Mouse (Mus musculus): ENCODE measurements around the gene Bcl2l11. TPM values are rescaled to one million over a fixed set of nuclear protein-coding genes. Genes with fewer than 3 reads are reported as not detected.

Bcl2l11 gene
- polyA plus RNA-seq, 1 experiment from 2014 or later, result 12.8 TPM

DNA sequence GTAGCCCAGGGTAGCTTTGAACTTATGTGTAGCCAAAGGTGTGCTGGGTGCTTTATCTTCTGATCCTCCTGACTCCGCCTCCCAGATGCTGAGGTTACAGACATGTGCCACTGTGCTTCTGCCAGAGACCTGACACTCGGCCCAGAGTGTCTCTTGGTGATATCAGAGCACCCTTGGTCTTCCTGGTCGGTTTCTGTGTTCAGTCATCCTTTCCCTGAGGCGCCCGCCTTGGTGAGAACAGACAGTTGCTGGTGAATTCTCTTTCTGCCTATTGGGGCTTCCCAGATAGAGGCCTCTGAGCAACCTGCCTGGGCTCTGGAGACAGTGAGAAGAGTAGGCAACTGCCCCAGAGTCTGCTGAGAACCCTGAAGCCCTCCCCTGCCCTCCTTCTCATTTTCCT is 6.8 kb downstream of the Bcl2l11 start:
- H3K9me3 ChIP-seq, result no peaks in the 10 kb centered on the region
- WGBS, result 85% methylated on average over 5 of the region's 5 CpGs
- peaks cover 8% of the 10 kb centered on the region for H3K4me1 ChIP-seq (replicated peaks)
- no peak overlapping the region for H3K4me3 ChIP-seq (replicated peaks)
- 0 out of 2 replicates have a peak, but pooled peaks cover 18% of the 10 kb centered on the region for H3K36me3 ChIP-seq
- no peak for ATAC-seq
- H3K9ac ChIP-seq, result no peak overlapping the region
- H3K27ac ChIP-seq, result no peak overlapping the region
- no peak overlapping the region for H3K4me2 ChIP-seq (replicated peaks)
- H3K27me3 ChIP-seq (replicated peaks), result no peaks in the 10 kb centered on the region

DNA sequence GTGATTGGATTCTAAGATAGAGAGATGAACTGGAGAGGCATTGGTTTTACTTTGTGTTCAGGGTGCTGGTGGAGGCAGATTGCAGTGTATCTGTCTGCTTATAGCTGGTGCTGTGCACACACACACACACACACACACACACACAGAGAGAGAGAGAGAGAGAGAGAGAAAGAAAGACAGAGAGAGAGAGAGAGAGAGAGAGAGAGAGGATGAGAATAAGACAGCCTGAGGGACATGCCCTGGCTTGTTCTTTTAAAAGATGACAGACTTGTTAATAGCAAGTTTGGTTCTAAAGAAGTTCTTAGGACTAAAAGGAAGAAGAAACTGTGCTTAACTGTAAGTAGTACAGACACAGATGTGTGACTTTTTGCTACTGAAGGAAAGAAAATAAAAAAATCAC is 8.0 kb downstream of the Bcl2l11 start:
- ATAC-seq, result no peak
- no peak overlapping the region for H3K9ac ChIP-seq

DNA sequence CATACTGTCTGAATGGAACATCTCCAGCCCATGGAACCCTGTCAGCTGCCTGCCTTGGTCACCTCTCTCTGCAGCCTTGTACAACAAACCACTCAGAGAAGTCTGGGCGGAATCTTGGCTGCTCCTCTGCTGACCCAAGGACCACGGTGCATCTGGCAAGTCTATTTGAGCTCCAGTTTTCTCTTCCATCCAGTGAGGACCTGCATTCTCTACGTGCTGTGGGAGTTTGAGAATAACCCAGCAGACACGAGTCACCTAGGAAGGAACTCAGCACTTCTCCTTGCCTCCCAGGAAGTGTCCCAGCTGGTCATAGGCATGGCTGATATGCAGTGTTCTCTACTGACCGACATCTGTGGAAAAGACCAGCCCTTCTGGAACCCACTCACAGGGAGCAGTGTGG is 8.6 kb downstream of the Bcl2l11 start:
- H3K4me3 ChIP-seq (replicated peaks), result no peak overlapping the region
- H3K27me3 ChIP-seq (replicated peaks), result no peaks in the 10 kb centered on the region
- H3K27ac ChIP-seq, result no peak overlapping the region
- no peak overlapping the region for H3K4me2 ChIP-seq (replicated peaks)
- WGBS, result 58% methylated on average over 5 of the region's 5 CpGs
- no peak for ATAC-seq
- H3K36me3 ChIP-seq, result 0 out of 2 replicates have a peak, but pooled peaks cover 18% of the 10 kb centered on the region
- H3K4me1 ChIP-seq (replicated peaks), result 0 out of 2 replicates have a peak, but pooled peaks cover 3% of the 10 kb centered on the region
- no peaks in the 10 kb centered on the region for H3K9me3 ChIP-seq
- no peak overlapping the region for H3K9ac ChIP-seq

More for the DNA sequence above, 8.0 kb downstream of the Bcl2l11 start:
- Histone ChIP-seq H3K4me2 (replicated peaks) (no peak overlapping the region), H3K4me1 (replicated peaks) (0 out of 2 replicates have a peak, but pooled peaks cover 3% of the 10 kb centered on the region), H3K4me3 (replicated peaks) (no peak overlapping the region), H3K36me3 (0 out of 2 replicates have a peak, but pooled peaks cover 18% of the 10 kb centered on the region), H3K9me3 (no peaks in the 10 kb centered on the region), H3K27ac (no peak overlapping the region), H3K27me3 (replicated peaks) (no peaks in the 10 kb centered on the region)

DNA sequence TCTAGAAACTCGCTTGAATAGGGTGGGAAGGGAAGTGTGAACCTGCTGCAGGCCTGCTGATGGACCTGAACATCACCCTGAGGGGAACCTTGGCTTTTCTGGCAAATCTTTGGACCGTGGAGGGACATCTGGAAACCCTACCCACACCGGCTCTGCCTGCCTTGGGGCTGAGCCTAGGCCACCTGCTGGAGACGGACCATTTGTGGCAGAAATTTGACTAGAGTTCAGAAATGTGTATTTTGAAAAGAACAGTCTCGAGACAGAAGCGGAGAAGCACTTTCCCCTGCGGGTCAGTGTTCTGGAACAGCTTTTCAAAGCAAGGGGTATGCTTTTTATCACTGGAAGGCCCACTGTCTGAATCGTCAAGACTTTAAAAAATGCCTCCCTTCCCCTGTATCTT is 9.1 kb downstream of the Bcl2l11 start:
- no peak for ATAC-seq
- WGBS, result 67% methylated on average over 8 of the region's 8 CpGs
- no peaks in the 10 kb centered on the region for H3K27me3 ChIP-seq (replicated peaks)
- no peak overlapping the region for H3K9ac ChIP-seq
- H3K36me3 ChIP-seq, result 0 out of 2 replicates have a peak, but pooled peaks cover 18% of the 10 kb centered on the region
- no peak overlapping the region for H3K4me3 ChIP-seq (replicated peaks)
- no peak overlapping the region for H3K27ac ChIP-seq
- H3K9me3 ChIP-seq, result no peaks in the 10 kb centered on the region
- no peak overlapping the region for H3K4me2 ChIP-seq (replicated peaks)
- 0 out of 2 replicates have a peak, but pooled peaks cover 2% of the 10 kb centered on the region for H3K4me1 ChIP-seq (replicated peaks)

DNA sequence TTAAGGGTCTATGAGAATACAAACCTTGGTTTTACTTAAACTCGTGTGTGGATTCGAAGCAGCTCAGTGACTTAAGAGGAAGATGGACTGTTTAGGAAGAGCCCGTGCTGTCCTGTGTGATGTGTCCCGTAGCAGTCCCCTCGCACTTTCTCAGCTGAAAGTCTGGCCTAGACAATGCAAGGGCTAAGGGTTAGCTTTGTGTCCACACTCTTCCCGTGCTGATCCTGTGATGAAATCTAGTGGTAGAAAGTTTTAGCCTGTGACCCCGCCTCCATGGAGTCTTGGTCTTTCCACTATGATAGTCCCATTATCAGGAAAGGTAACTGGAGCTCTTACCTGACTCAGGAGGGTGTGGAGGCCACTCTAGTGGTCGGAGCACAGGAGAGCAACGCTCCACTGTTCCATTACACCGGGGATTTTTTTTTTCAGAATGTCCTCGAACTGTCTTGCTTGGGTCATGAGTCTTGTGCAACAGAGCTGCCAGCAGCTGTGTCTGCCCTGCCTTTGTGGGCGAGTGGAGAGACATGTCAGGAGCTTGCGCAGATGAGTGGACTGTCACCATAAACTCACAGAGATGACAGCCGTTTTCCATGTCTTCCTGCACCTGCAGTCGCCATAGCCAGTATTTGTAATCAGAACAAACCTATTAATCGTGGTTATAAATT is 11.1 kb downstream of the Bcl2l11 start:
- Histone ChIP-seq H3K9me3 (no peaks in the 10 kb centered on the region), H3K27me3 (replicated peaks) (no peaks in the 10 kb centered on the region), H3K36me3 (0 out of 2 replicates have a peak, but pooled peaks cover 15% of the 10 kb centered on the region), H3K27ac (no peak overlapping the region), H3K4me3 (replicated peaks) (no peak overlapping the region), H3K4me2 (replicated peaks) (no peak overlapping the region), H3K9ac (no peak overlapping the region), H3K4me1 (replicated peaks) (no peaks in the 10 kb centered on the region)
- 82% methylated on average over 16 of the region's 16 CpGs for WGBS
- ATAC-seq, result no peak

DNA sequence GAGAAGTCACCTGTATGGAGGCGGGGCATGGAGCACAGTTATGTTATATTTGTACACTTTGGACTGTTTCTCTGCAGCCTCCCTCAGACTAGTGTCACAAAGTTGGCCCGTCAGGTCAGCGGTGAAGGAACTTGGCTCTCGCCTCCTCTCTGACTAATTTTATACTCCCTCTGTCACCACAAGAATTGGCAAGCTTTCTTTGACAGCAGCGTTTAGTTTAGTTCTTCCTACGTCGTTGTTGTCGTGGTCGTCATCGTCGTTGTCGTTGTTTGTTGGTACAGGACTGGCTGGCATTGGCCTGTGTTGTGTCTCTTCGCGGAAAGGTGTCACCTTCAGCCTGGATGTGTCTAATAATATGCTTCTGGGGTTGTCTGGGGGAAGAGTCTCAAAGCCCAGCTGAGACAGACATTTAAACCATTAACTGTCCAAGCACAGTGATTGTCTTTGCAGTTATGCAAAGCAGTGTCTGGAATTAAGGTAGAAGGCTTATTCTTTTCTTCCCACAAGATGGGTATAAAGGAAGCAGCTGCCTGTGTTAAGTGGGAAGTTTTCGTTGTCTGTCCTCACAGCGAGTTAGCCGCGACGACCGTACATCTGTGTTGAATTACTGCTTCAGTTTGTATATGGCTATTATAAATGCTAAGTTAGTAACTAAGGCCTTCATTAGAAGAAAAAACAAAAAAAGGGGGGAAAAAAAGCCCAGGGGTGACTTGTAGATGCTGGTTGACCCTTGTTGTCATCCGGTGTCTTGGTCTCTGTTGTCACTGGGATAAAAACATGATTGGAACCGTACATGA is 11.8 kb downstream of the Bcl2l11 start:
- Histone ChIP-seq H3K4me2 (replicated peaks) (no peak overlapping the region), H3K9ac (no peak overlapping the region), H3K36me3 (0 out of 2 replicates have a peak, but pooled peaks cover 13% of the 10 kb centered on the region), H3K27ac (no peak overlapping the region), H3K4me1 (replicated peaks) (no peaks in the 10 kb centered on the region), H3K9me3 (no peaks in the 10 kb centered on the region), H3K27me3 (replicated peaks) (no peaks in the 10 kb centered on the region), H3K4me3 (replicated peaks) (no peak overlapping the region)
- ATAC-seq, result no peak
- WGBS, result 87% methylated on average over 22 of the region's 22 CpGs

DNA sequence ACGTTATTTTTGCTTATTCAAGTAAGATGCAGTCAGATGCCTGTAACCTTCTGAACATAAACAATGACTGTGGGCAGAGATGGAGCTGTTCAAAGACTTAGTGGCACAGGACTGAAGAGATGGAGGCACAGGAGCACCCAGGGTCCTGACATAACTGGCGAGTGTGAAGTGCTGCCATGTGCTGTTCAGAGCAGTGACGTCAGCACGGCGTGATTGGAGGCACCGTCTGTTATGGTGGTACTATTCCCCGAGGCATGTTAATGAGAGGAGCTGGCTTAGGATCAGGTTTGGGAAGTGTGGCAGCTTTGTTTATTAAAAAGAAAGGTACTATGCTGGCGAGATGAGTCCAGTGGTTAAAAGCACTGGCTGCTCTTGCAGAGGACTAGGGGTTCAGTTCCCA is 13.1 kb downstream of the Bcl2l11 start:
- ATAC-seq, result no peak
- Histone ChIP-seq H3K9ac (no peak overlapping the region), H3K36me3 (0 out of 2 replicates have a peak, but pooled peaks cover 8% of the 10 kb centered on the region), H3K9me3 (no peaks in the 10 kb centered on the region), H3K4me3 (replicated peaks) (no peak overlapping the region), H3K27ac (no peak overlapping the region), H3K4me2 (replicated peaks) (no peak overlapping the region), H3K4me1 (replicated peaks) (no peaks in the 10 kb centered on the region), H3K27me3 (replicated peaks) (no peaks in the 10 kb centered on the region)
- WGBS, result 75% methylated on average over 8 of the region's 8 CpGs

DNA sequence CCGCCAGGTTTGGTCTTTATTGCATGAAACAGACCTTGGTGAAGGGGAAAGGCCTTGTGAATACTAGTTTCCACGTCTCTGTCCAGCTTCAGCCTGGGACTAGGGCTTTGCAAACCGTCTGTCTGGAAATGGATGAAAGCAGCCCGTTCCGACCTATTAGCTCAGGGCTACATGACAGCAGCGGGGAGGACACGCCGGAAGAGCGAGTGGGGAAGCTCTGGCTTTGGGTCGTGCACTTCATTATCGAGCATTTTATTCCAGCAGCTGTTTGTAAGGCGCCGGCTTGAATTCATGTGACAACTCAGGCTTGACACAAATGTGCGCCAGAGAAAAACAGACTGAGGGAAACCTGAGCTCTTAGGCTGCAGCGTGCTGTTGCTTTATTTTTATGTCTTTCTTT is 13.9 kb downstream of the Bcl2l11 start:
- no peak overlapping the region for H3K27ac ChIP-seq
- no peak overlapping the region for H3K4me3 ChIP-seq (replicated peaks)
- H3K27me3 ChIP-seq (replicated peaks), result no peaks in the 10 kb centered on the region
- H3K9me3 ChIP-seq, result no peaks in the 10 kb centered on the region
- no peak overlapping the region for H3K4me2 ChIP-seq (replicated peaks)
- H3K4me1 ChIP-seq (replicated peaks), result no peaks in the 10 kb centered on the region
- H3K36me3 ChIP-seq, result 0 out of 2 replicates have a peak, but pooled peaks cover 5% of the 10 kb centered on the region
- no peak overlapping the region for H3K9ac ChIP-seq
- WGBS, result 66% methylated on average over 15 of the region's 15 CpGs
- no peak for ATAC-seq

DNA sequence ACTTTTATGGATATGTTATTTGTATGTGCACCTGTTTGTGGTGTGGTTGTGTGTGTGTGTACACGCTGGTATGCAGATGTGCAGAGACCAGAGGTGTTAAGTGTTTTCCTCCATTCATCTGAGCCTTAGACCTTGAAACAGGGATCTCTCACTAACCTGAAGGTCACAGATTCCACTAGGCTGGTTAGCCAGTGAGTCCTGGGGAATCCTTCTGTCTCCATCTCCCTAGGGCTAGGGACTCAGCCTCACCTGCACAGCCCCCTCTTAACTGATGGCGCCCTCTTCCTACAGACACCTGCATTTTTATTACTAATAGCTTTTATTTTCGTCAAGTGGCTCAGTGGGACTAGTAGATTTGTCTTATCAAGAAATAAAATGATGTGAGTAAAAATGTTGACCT is 14.3 kb downstream of the Bcl2l11 start:
- Histone ChIP-seq H3K36me3 (0 out of 2 replicates have a peak, but pooled peaks cover 2% of the 10 kb centered on the region), H3K4me1 (replicated peaks) (no peaks in the 10 kb centered on the region), H3K9ac (no peak overlapping the region), H3K4me3 (replicated peaks) (no peak overlapping the region), H3K27me3 (replicated peaks) (no peaks in the 10 kb centered on the region), H3K27ac (no peak overlapping the region), H3K9me3 (no peaks in the 10 kb centered on the region), H3K4me2 (replicated peaks) (no peak overlapping the region)
- no peak for ATAC-seq
- 72% methylated on average over 3 of the region's 3 CpGs for WGBS

DNA sequence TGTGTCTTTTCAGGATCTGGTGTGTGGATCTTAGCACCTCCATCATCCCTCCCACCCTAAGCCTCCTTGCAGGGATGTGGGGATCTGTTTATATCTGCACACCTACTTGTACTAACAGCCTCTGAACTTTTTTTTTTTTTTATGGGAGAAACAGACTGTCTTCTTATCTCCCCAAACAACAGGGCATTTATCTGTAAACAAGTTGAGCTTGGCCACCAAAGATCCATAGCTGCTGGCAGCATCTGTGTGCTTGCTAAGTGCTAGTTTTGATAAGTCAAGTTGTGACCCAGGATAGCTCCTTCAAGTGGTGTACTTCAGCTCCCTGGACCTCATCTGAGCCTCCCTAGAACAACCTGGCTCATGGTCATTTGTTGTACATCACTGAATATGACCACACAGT is 18.2 kb downstream of the Bcl2l11 start:
- no peaks in the 10 kb centered on the region for H3K9me3 ChIP-seq
- ATAC-seq, result no peak
- no peaks in the 10 kb centered on the region for H3K27me3 ChIP-seq (replicated peaks)
- no peaks in the 10 kb centered on the region for H3K4me1 ChIP-seq (replicated peaks)
- H3K4me2 ChIP-seq (replicated peaks), result no peak overlapping the region
- H3K27ac ChIP-seq, result no peak overlapping the region
- peaks cover 4% of the 10 kb centered on the region; the same call in 1 of the 2 replicates for H3K36me3 ChIP-seq
- H3K4me3 ChIP-seq (replicated peaks), result no peak overlapping the region
- H3K9ac ChIP-seq, result no peak overlapping the region

DNA sequence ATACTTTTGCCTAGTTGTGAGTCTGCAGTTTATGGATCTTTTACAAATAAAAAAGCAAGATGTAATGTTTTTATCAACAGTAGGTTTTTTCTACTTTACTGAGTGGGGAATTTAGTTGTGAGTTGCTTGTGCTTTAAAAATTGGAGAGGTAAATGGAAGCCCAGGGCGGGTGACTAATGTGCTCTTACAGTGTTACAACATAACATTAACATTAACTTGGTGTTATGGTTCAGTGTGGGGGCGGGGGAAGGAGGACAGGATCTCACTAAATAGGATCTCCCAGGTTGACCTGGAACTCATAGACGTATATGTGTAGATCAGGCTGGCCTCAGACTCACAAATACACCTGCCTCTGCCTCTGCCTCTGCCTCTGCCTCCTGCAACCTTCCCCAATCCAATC is 19.6 kb downstream of the Bcl2l11 start:
- H3K4me1 ChIP-seq (replicated peaks), result no peaks in the 10 kb centered on the region
- H3K4me2 ChIP-seq (replicated peaks), result no peak overlapping the region
- ATAC-seq, result no peak
- H3K9me3 ChIP-seq, result no peaks in the 10 kb centered on the region
- WGBS, result 66% methylated on average over 3 of the region's 3 CpGs
- peaks cover 7% of the 10 kb centered on the region; the same call in 1 of the 2 replicates for H3K36me3 ChIP-seq
- H3K9ac ChIP-seq, result no peak overlapping the region
- no peak overlapping the region for H3K27ac ChIP-seq
- H3K27me3 ChIP-seq (replicated peaks), result no peaks in the 10 kb centered on the region
- H3K4me3 ChIP-seq (replicated peaks), result no peak overlapping the region

DNA sequence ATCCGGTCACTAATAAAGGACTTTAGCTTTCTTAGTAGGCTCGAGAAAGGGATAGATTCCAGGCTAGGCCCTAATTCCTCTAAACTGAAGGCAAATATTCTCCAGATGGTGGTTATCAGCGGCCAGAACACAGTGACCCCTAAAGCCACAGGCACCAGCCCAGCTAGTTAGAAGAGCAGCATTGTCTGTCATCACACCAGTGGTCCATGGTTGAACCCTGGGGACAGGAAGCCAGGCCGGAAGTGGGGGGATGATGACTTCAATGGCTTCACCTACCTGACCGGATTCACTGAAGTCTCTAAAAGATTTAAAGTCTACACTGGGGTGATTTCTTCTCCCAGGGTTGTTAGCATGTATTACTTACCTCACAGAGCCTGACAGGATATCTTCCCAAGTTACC is 23.8 kb downstream of the Bcl2l11 start:
- Histone ChIP-seq H3K9ac (no peak overlapping the region), H3K36me3 (peaks cover 11% of the 10 kb centered on the region; the same call in 1 of the 2 replicates), H3K4me3 (replicated peaks) (no peak overlapping the region), H3K4me2 (replicated peaks) (no peak overlapping the region), H3K4me1 (replicated peaks) (no peaks in the 10 kb centered on the region), H3K27ac (no peak overlapping the region), H3K9me3 (no peaks in the 10 kb centered on the region), H3K27me3 (replicated peaks) (no peaks in the 10 kb centered on the region)
- 78% methylated on average over 5 of the region's 5 CpGs for WGBS
- no peak for ATAC-seq
